Mouse (Mus musculus) CH12.LX (cell line): ENCODE results near the gene Tbx5. TPM values are rescaled to one million over a fixed set of nuclear protein-coding genes. Genes with fewer than 3 reads are reported as not detected.

Source experiments
- DNase-seq: peaks from one replicate; pipeline ENCODE4 v3.0.0-alpha.2; 2013; ENCODE audit errors: extremely low read depth
- H3K27ac ChIP-seq: 2 replicates; pipeline ENCODE4 v1.5.1; 2012; ENCODE audit warnings: low read depth, mild to moderate bottlenecking, control low read depth, moderate library complexity; ENCODE audit not compliant: insufficient read depth
- H3K27me3 ChIP-seq: replicated peaks from 2 replicates; pipeline ENCODE3; 2012; ENCODE audit warnings: inconsistent platforms
- H3K36me3 ChIP-seq, 2 experiments: replicated peaks in 1 of 2; 2 replicates each; pipeline versions ENCODE3 to v1.6.1; 2012; ENCODE audit warnings: inconsistent platforms in 1 of 2, low read length in 1 of 2, mild to moderate bottlenecking in 1 of 2, mixed read lengths in 1 of 2, moderate library complexity in 1 of 2; ENCODE audit not compliant: control insufficient read depth in 1 of 2, insufficient read depth in 1 of 2
- H3K4me1 ChIP-seq, 2 experiments: 2 replicates each; pipeline ENCODE4 v1.6.1; 2012; ENCODE audit warnings: inconsistent platforms in 1 of 2, moderate library complexity in 1 of 2; ENCODE audit not compliant: insufficient read depth in 2 of 2, control insufficient read depth in 1 of 2
- H3K4me2 ChIP-seq: 2 replicates; pipeline ENCODE4 v1.6.1; 2012; ENCODE audit warnings: low read depth, mild to moderate bottlenecking, control low read depth; ENCODE audit not compliant: poor library complexity, insufficient read depth, severe bottlenecking
- H3K4me3 ChIP-seq, 3 experiments: fragments of 150-350 bp in 1 of 3; sonication (generic) in 1 of 3; replicated peaks in 1 of 3; 2 replicates each; pipeline versions ENCODE3 to v1.5.1; 2011 to 2012; ENCODE audit warnings: low read depth in 2 of 3, low read length in 2 of 3, mild to moderate bottlenecking in 2 of 3, moderate library complexity in 2 of 3, control low read depth in 1 of 3, improper control_type of control experiment in 1 of 3, inconsistent platforms in 1 of 3, mixed read lengths in 1 of 3; ENCODE audit not compliant: poor library complexity in 1 of 3
- H3K79me2 ChIP-seq: replicated peaks from 2 replicates; pipeline ENCODE4 v1.6.1; 2012; ENCODE audit warnings: mild to moderate bottlenecking, moderate library complexity; ENCODE audit not compliant: control insufficient read depth, poor library complexity, insufficient read depth, severe bottlenecking; ENCODE audit errors: extremely low read depth
- H3K9ac ChIP-seq: 2 replicates; pipeline ENCODE4 v1.6.1; 2012; ENCODE audit warnings: low read depth, mild to moderate bottlenecking, control low read depth, moderate library complexity; ENCODE audit not compliant: insufficient read depth
- H3K9me3 ChIP-seq: replicated peaks from 2 replicates; pipeline ENCODE3; 2012; ENCODE audit warnings: low read length, inconsistent platforms, mixed read lengths
- BHLHE40 ChIP-seq: IDR thresholded peaks from 2 replicates; pipeline ENCODE4 v1.6.1; 2011; ENCODE audit warnings: mild to moderate bottlenecking, low read depth, low read length, improper control_type of control experiment
- E2F4 ChIP-seq: IDR thresholded peaks from 2 replicates; pipeline ENCODE4 v1.6.1; 2011; ENCODE audit warnings: low read depth, low read length, improper control_type of control experiment; ENCODE audit not compliant: insufficient replicate concordance
- ELF1 ChIP-seq: IDR thresholded peaks from 2 replicates; pipeline ENCODE4 v1.6.1; 2014; ENCODE audit warnings: low read depth, mild to moderate bottlenecking, inconsistent platforms, low read length, improper control_type of control experiment
- HCFC1 ChIP-seq: IDR thresholded peaks from 2 replicates; pipeline ENCODE4 v1.6.1; 2012; ENCODE audit warnings: low read depth, mild to moderate bottlenecking, inconsistent platforms, low read length, improper control_type of control experiment
- MAFK ChIP-seq: IDR thresholded peaks from 2 replicates; pipeline ENCODE4 v1.6.1; 2011; ENCODE audit warnings: low read length, improper control_type of control experiment; ENCODE audit not compliant: insufficient replicate concordance
- MAX ChIP-seq: IDR thresholded peaks from 2 replicates; pipeline ENCODE4 v1.6.1; 2011; ENCODE audit warnings: low read length, improper control_type of control experiment
- MAZ ChIP-seq: IDR thresholded peaks from 2 replicates; pipeline ENCODE4 v1.6.1; 2012; ENCODE audit warnings: low read depth, mild to moderate bottlenecking, inconsistent platforms, low read length, improper control_type of control experiment, moderate library complexity
- MXI1 ChIP-seq: IDR thresholded peaks from 2 replicates; pipeline ENCODE4 v1.6.1; 2011; ENCODE audit warnings: mild to moderate bottlenecking, low read depth, low read length, improper control_type of control experiment
- NELFE ChIP-seq: IDR thresholded peaks from 2 replicates; pipeline ENCODE4 v1.6.1; 2011; ENCODE audit warnings: low read depth, low read length, improper control_type of control experiment
- NRF1 ChIP-seq: IDR thresholded peaks from 2 replicates; pipeline ENCODE4 v1.6.1; 2014; ENCODE audit warnings: low read depth, mild to moderate bottlenecking, inconsistent platforms, low read length, improper control_type of control experiment, moderate library complexity
- PAX5 ChIP-seq: IDR thresholded peaks from 2 replicates; pipeline ENCODE4 v1.6.1; 2012; ENCODE audit warnings: low read length, inconsistent platforms, mixed read lengths
- POLR2A ChIP-seq: IDR thresholded peaks from 2 replicates; pipeline ENCODE4 v1.6.1; 2011; ENCODE audit warnings: low read depth, mild to moderate bottlenecking, improper control_type of control experiment, low read length
- POLR2AphosphoS2 ChIP-seq: IDR thresholded peaks from 2 replicates; pipeline ENCODE4 v1.6.1; 2011; ENCODE audit warnings: low read depth, low read length, improper control_type of control experiment
- RCOR1 ChIP-seq: conservative IDR thresholded peaks from 2 replicates; pipeline ENCODE4 v1.6.1; 2012; ENCODE audit warnings: low read depth, mild to moderate bottlenecking, inconsistent platforms, low read length, improper control_type of control experiment
- SIN3A ChIP-seq: IDR thresholded peaks from 2 replicates; pipeline ENCODE4 v1.6.1; 2012; ENCODE audit warnings: low read length, improper control_type of control experiment, inconsistent platforms
- SMC3 ChIP-seq: IDR thresholded peaks from 2 replicates; pipeline ENCODE4 v1.6.1; 2011; ENCODE audit warnings: low read depth, low read length, improper control_type of control experiment
- TBP ChIP-seq: conservative IDR thresholded peaks from 2 replicates; pipeline ENCODE4 v1.6.1; 2011; ENCODE audit warnings: low read depth, low read length, improper control_type of control experiment
- TCF12 ChIP-seq: IDR thresholded peaks from 2 replicates; pipeline ENCODE4 v1.6.1; 2014; ENCODE audit warnings: low read depth, mild to moderate bottlenecking, inconsistent platforms, low read length, improper control_type of control experiment
- UBTF ChIP-seq: IDR thresholded peaks from 2 replicates; pipeline ENCODE4 v1.6.1; 2012; ENCODE audit warnings: low read depth, mild to moderate bottlenecking, inconsistent platforms, low read length, improper control_type of control experiment, moderate library complexity
- ZC3H11A ChIP-seq: IDR thresholded peaks from 2 replicates; pipeline ENCODE4 v1.6.1; 2012; ENCODE audit warnings: low read depth, mild to moderate bottlenecking, inconsistent platforms, low read length, improper control_type of control experiment
- ZMIZ1 ChIP-seq: IDR thresholded peaks from 2 replicates; pipeline ENCODE4 v1.6.1; 2012; ENCODE audit warnings: low read depth, mild to moderate bottlenecking, inconsistent platforms, low read length, improper control_type of control experiment
- dilution Hi-C: fragments of 300-500 bp; cut with MboI; formaldehyde crosslinking; loops from 2 replicates; pipeline ENCODE4 v1.14.3; 2020; ENCODE audit warnings: low sequenced_read_pairs; ENCODE audit not compliant: extremely low pct_unique_long_range_greater_than_20kb, extremely low pct_ligation_motif_present
- in situ Hi-C: fragments of 300-500 bp; cut with MboI; formaldehyde crosslinking; loops from 3 replicates; pipeline ENCODE4 v1.14.3; 2019; ENCODE audit warnings: low sequenced_read_pairs, low pct_ligation_motif_present, low pct_unique_long_range_greater_than_20kb, mixed read lengths
- polyA plus RNA-seq: library from polyadenylated mRNA; unstranded; fragments of >175 nt; gene quantifications from 2 replicates; pipeline ENCODE4 v1.2.1, GENCODE M21; 2012; ENCODE audit warnings: low read depth; ENCODE audit not compliant: insufficient read length
- total RNA-seq, 2 experiments: library from RNA; depleted of rRNA; stranded (reverse); fragments of 300-350 nt in 1 of 2; fragments of >200 nt in 1 of 2; gene quantifications; 2 replicates each; pipeline ENCODE4 v1.2.3; 2012 to 2014

Gene Tbx5
- total and polyA plus RNA-seq, 3 experiments: not detected

- Histone ChIP-seq H3K27me3 (no peaks in the 10 kb centered on the region), H3K36me3 (no peaks in the 10 kb centered on the region), H3K27ac (no peak overlapping the region), H3K4me2 (no peak overlapping the region), H3K9me3 (peaks cover 82% of the 10 kb centered on the region), H3K9ac (no peak overlapping the region), H3K4me1 (no peaks in the 10 kb centered on the region), H3K79me2 (no peaks in the 10 kb centered on the region), H3K4me3 (no peak overlapping the region)
- DNase-seq: no peak
- TF ChIP-seq TBP: no peak
- no peak for TF ChIP-seq SIN3A
- no peak for TF ChIP-seq MAFK
- no peak for TF ChIP-seq POLR2A
- in situ Hi-C loops: no loop called here
- dilution Hi-C loops: no loop called here
These were observed 1.2 kb upstream of the Tbx5 start for GRCm38 (mm10) chr5:119831201-119831771.

- dilution Hi-C loops: no loop called here
- no peak overlapping the region for H3K27ac ChIP-seq
- DNase-seq: no peak
- H3K4me3 ChIP-seq: no peak overlapping the region
- no peak overlapping the region for H3K4me2 ChIP-seq
- H3K27me3 ChIP-seq: no peaks in the 10 kb centered on the region
- peaks cover 82% of the 10 kb centered on the region for H3K9me3 ChIP-seq
- H3K36me3 ChIP-seq: no peaks in the 10 kb centered on the region
- H3K4me1 ChIP-seq: no peaks in the 10 kb centered on the region
- H3K9ac ChIP-seq: no peak overlapping the region
- in situ Hi-C loops: no loop called here
- TF ChIP-seq ELF1 (no peak), PAX5 (no peak)
- H3K79me2 ChIP-seq: no peaks in the 10 kb centered on the region
These were observed 533 bp upstream of the Tbx5 start for GRCm38 (mm10) chr5:119831791-119832478.

GRCm38 (mm10) chr5:119833223-119834030 is 959 bp downstream of the Tbx5 start:
- no peaks in the 10 kb centered on the region for H3K27me3 ChIP-seq
- in situ Hi-C loops: no loop called here
- no peak overlapping the region for H3K4me3 ChIP-seq

More at GRCm38 (mm10) chr5:119833223-119834030, 959 bp downstream of the Tbx5 start:
- dilution Hi-C loops: no loop called here
- Histone ChIP-seq H3K9me3 (peaks cover 78% of the 10 kb centered on the region), H3K4me1 (no peaks in the 10 kb centered on the region), H3K27ac (no peak overlapping the region), H3K9ac (no peak overlapping the region), H3K4me2 (no peak overlapping the region), H3K36me3 (no peaks in the 10 kb centered on the region), H3K79me2 (no peaks in the 10 kb centered on the region)
- no peak for DNase-seq
- no peak for TF ChIP-seq HCFC1
- TF ChIP-seq MAZ: no peak
- TF ChIP-seq TCF12: no peak
- no peak for TF ChIP-seq SMC3
- TF ChIP-seq ZC3H11A: no peak
- no peak for TF ChIP-seq ZMIZ1
- TF ChIP-seq MXI1: no peak
- no peak for TF ChIP-seq BHLHE40
- no peak for TF ChIP-seq POLR2AphosphoS2
- TF ChIP-seq NELFE: no peak
- no peak for TF ChIP-seq TBP
- TF ChIP-seq NRF1: no peak
- TF ChIP-seq RCOR1: no peak
- no peak for TF ChIP-seq MAX
- no peak for TF ChIP-seq ELF1
- TF ChIP-seq UBTF: no peak
- TF ChIP-seq E2F4: no peak
